7 mouse cellular contexts compared by ENCODE assay signal in genomic region chr13:23685966-23686365, GRCm38 (mm10). TPM values are rescaled to one million over a fixed set of nuclear protein-coding genes. Genes with fewer than 3 reads are reported as not detected.
DNase-seq lines count a peak whose midpoint lies in the region; ATAC-seq and TF ChIP-seq lines count a peak whose summit lies in the region.

No protein-coding gene starts in this region.

- H3K4me1 ChIP-seq in spleen, adult 2 months (ENCODE audit: control insufficient read depth, insufficient read depth, insufficient read length): peaks cover 4% of the 10 kb centered on the region
- H3K4me1 ChIP-seq in forebrain, embryonic 12.5 days: peaks cover 19% of the 10 kb centered on the region
- peaks cover 27% of the 10 kb centered on the region for H3K4me1 ChIP-seq in liver, embryonic 11.5 days (replicated peaks; ENCODE audit: control insufficient read depth, insufficient read depth, low read length)

- ATAC-seq in forebrain, embryonic 12.5 days (ENCODE audit: low FRiP score): no peak
- no peak for ATAC-seq in liver, embryonic 11.5 days (replicated peaks; ENCODE audit: low FRiP score)
- ATAC-seq in cerebellum, adult (ENCODE audit: insufficient number of reproducible peaks, low FRiP score, low TSS enrichment): no peak

- 34% methylated on average over 4 of the region's 4 CpGs for WGBS in spleen, adult 2 months
- WGBS in forebrain, embryonic 12.5 days: 58% methylated on average over 4 of the region's 4 CpGs
- WGBS in liver, embryonic 11.5 days: 62% methylated on average over 4 of the region's 4 CpGs

- H3K4me2 ChIP-seq in forebrain, embryonic 12.5 days: peak overlapping the region; percentile 62
- peak overlapping the region; percentile 82 for H3K4me2 ChIP-seq in liver, embryonic 11.5 days

- TF ChIP-seq CTCF in spleen, adult 2 months (IDR thresholded peaks at IDR 0.05; ENCODE audit: extremely low read depth, insufficient read depth, insufficient read length, insufficient replicate concordance): no peak

- no peaks in the 10 kb centered on the region for H3K9me3 ChIP-seq in forebrain, embryonic 12.5 days
- H3K9me3 ChIP-seq in liver, embryonic 11.5 days (ENCODE audit: control insufficient read depth, low read length): no peaks in the 10 kb centered on the region

- peak overlapping the region; percentile 86 for H3K27ac ChIP-seq in spleen, adult 2 months (ENCODE audit: insufficient read depth, low read length)
- H3K27ac ChIP-seq in forebrain, embryonic 12.5 days: peak overlapping the region; percentile 99
- peak overlapping the region; percentile 100 for H3K27ac ChIP-seq in liver, embryonic 11.5 days (ENCODE audit: low read depth, low read length)

- peak overlapping the region; percentile 54 for H3K4me3 ChIP-seq in spleen, adult 2 months (ENCODE audit: extremely low read depth, insufficient read depth, insufficient read length)
- peak overlapping the region; percentile 48 for H3K4me3 ChIP-seq in forebrain, embryonic 12.5 days (replicated peaks)
- peak overlapping the region; percentile 27 for H3K4me3 ChIP-seq in liver, embryonic 11.5 days (ENCODE audit: low read depth, low read length)

- TF ChIP-seq POLR2A in spleen, adult 2 months (IDR thresholded peaks at IDR 0.05; ENCODE audit: low read depth, low read length): no peak

- no peaks in the 10 kb centered on the region for H3K27me3 ChIP-seq in spleen, adult 2 months (ENCODE audit: control insufficient read depth, insufficient read depth, low read length)
- no peaks in the 10 kb centered on the region for H3K27me3 ChIP-seq in forebrain, embryonic 12.5 days
- H3K27me3 ChIP-seq in liver, embryonic 11.5 days (replicated peaks; ENCODE audit: control insufficient read depth, insufficient read depth, low read length): no peaks in the 10 kb centered on the region

- no peaks in the 10 kb centered on the region for H3K36me3 ChIP-seq in spleen, adult 2 months (ENCODE audit: control insufficient read depth, insufficient read depth, low read length)
- no peaks in the 10 kb centered on the region for H3K36me3 ChIP-seq in forebrain, embryonic 12.5 days (replicated peaks)
- no peaks in the 10 kb centered on the region for H3K36me3 ChIP-seq in liver, embryonic 11.5 days (ENCODE audit: control insufficient read depth, insufficient read depth, low read length)

- no peak for DNase-seq in spleen, adult 2 months (ENCODE audit: low read depth in 1 of 2, low spot score in 2 of 2)
- DNase-seq in spleen, adult 12 weeks (ENCODE audit: low spot score): no peak
- no peak for DNase-seq in liver, embryonic 11.5 days (ENCODE audit: low spot score)
- DNase-seq in thymus, postnatal 10 days (ENCODE audit: low spot score in 2 of 2): no peak
- no peak for DNase-seq in left cerebral cortex, adult 8-10 months (ENCODE audit: low spot score in 2 of 2)

- peak overlapping the region; percentile 66 for H3K9ac ChIP-seq in forebrain, embryonic 12.5 days
- peak overlapping the region; percentile 77 for H3K9ac ChIP-seq in liver, embryonic 11.5 days (ENCODE audit: low read depth, low read length)

RNA-seq across cellular contexts. Expression of gene Hist1h2bc, which starts 2.0 kb away (rescaled TPM):
- 41.8 and 44.4 TPM in 2 replicates for polyA plus RNA-seq in spleen, adult 2 months (2012; rRNA removed)
- polyA plus RNA-seq in forebrain, embryonic 12.5 days (2016; fragmentation: Nextera tagmentation; extraction: Ambion mirVana): 34.6 and 36.5 TPM in 2 replicates
- polyA plus RNA-seq in liver, embryonic 11.5 days (2014; fragmentation: Nextera tagmentation; extraction: Ambion mirVana): 31.9 and 35.7 TPM in 2 replicates
- 10 to 100 TPM; 26.9 to 40.2 (median 30.0) TPM for total RNA-seq in left cerebral cortex, adult 8-10 months (2022)

RNA-seq across cellular contexts. Expression of gene Hist1h2ac, which starts 2.2 kb away (rescaled TPM):
- polyA plus RNA-seq in spleen, adult 2 months (2012; rRNA removed): 1.2 and 2.0 TPM in 2 replicates
- polyA plus RNA-seq in forebrain, embryonic 12.5 days (2016; fragmentation: Nextera tagmentation; extraction: Ambion mirVana): 1.4 and 1.6 TPM in 2 replicates
- polyA plus RNA-seq in liver, embryonic 11.5 days (2014; fragmentation: Nextera tagmentation; extraction: Ambion mirVana): 0.79 and 1.5 TPM in 2 replicates
- 1 to 10 TPM; 1.4 to 2.3 (median 1.9) TPM for total RNA-seq in left cerebral cortex, adult 8-10 months (2022)

RNA-seq across cellular contexts. Expression of gene Hist1h1t, which starts 9.6 kb away (rescaled TPM):
- polyA plus RNA-seq in spleen, adult 2 months (2012; rRNA removed): not detected in 2 replicates
- not detected in 2 replicates for polyA plus RNA-seq in forebrain, embryonic 12.5 days (2016; fragmentation: Nextera tagmentation; extraction: Ambion mirVana)
- not detected in 2 replicates for polyA plus RNA-seq in liver, embryonic 11.5 days (2014; fragmentation: Nextera tagmentation; extraction: Ambion mirVana)
- under 1 TPM in 1 of 4 experiments, not detected in 3; 0.41 TPM for total RNA-seq in left cerebral cortex, adult 8-10 months (2022)

RNA-seq across cellular contexts. Expression of gene Hist1h4c, which starts 12.3 kb away (rescaled TPM):
- 20.0 and 33.6 TPM in 2 replicates for polyA plus RNA-seq in spleen, adult 2 months (2012; rRNA removed)
- 6.1 and 9.8 TPM in 2 replicates for polyA plus RNA-seq in forebrain, embryonic 12.5 days (2016; fragmentation: Nextera tagmentation; extraction: Ambion mirVana)
- 5.1 and 5.2 TPM in 2 replicates for polyA plus RNA-seq in liver, embryonic 11.5 days (2014; fragmentation: Nextera tagmentation; extraction: Ambion mirVana)
- 100 to 1,000 TPM in 2 of 4 experiments, 10 to 100 TPM in 2; 87.8 to 116 (median 99.2) TPM for total RNA-seq in left cerebral cortex, adult 8-10 months (2022)

RNA-seq across cellular contexts. Expression of gene Hfe, which starts 24.7 kb away (rescaled TPM):
- 20.7 and 26.1 TPM in 2 replicates for polyA plus RNA-seq in spleen, adult 2 months (2012; rRNA removed)
- polyA plus RNA-seq in forebrain, embryonic 12.5 days (2016; fragmentation: Nextera tagmentation; extraction: Ambion mirVana): 2.0 and 2.5 TPM in 2 replicates
- 6.1 and 7.2 TPM in 2 replicates for polyA plus RNA-seq in liver, embryonic 11.5 days (2014; fragmentation: Nextera tagmentation; extraction: Ambion mirVana)
- total RNA-seq in left cerebral cortex, adult 8-10 months (2022): 1 to 10 TPM; 3.4 to 7.7 (median 4.6) TPM
